Mouse (Mus musculus) limb, embryonic 13.5 days (tissue): ENCODE results near the gene Tmigd1. TPM values are rescaled to one million over a fixed set of nuclear protein-coding genes. Genes with fewer than 3 reads are reported as not detected.

Source experiments
- ATAC-seq: fragments of 200-750 bp; cut with Nextera tagmentation; 2 replicates; pipeline ENCODE4 v1.8.0; 2017; ENCODE audit warnings: low read depth, moderate number of reproducible peaks, moderate TSS enrichment; ENCODE audit not compliant: low FRiP score
- H3K27ac ChIP-seq: fragments of 300-500 bp; sonication (generic); 2 replicates; pipeline ENCODE4 v1.5.1; 2015; ENCODE audit warnings: inconsistent platforms, mild to moderate bottlenecking, moderate library complexity
- H3K27me3 ChIP-seq: fragments of 300-500 bp; sonication (generic); 2 replicates; pipeline ENCODE4 v1.6.1; 2015; ENCODE audit warnings: mild to moderate bottlenecking, inconsistent platforms
- H3K36me3 ChIP-seq: fragments of 300-500 bp; sonication (generic); 2 replicates; pipeline ENCODE4 v1.6.1; 2015; ENCODE audit warnings: inconsistent platforms, mild to moderate bottlenecking, moderate library complexity
- H3K4me1 ChIP-seq: fragments of 300-500 bp; sonication (generic); 2 replicates; pipeline ENCODE4 v1.6.1; 2015; ENCODE audit warnings: inconsistent platforms
- H3K4me2 ChIP-seq: fragments of 300-500 bp; sonication (generic); replicated peaks from 2 replicates; pipeline ENCODE4 v1.6.1; 2015; ENCODE audit warnings: inconsistent platforms, mild to moderate bottlenecking, moderate library complexity
- H3K4me3 ChIP-seq: fragments of 300-500 bp; sonication (generic); 2 replicates; pipeline ENCODE4 v1.5.1; 2015; ENCODE audit warnings: moderate library complexity, mild to moderate bottlenecking, inconsistent platforms
- H3K9ac ChIP-seq: fragments of 300-500 bp; sonication (generic); 2 replicates; pipeline ENCODE4 v1.6.1; 2015; ENCODE audit warnings: mild to moderate bottlenecking, inconsistent platforms
- H3K9me3 ChIP-seq: fragments of 300-500 bp; sonication (generic); 2 replicates; pipeline ENCODE4 v1.6.1; 2016; ENCODE audit warnings: inconsistent platforms
- WGBS: fragments of 180-500 bp; shearing (Covaris S2); methylation state at CpG from one replicate; pipeline ENCODE4 v1.1.7; 2015; 5-methylcytosine and 5-hydroxymethylcytosine counted together
- polyA plus RNA-seq: library from polyadenylated mRNA; unstranded; fragments of >200 nt; fragmentation: Nextera tagmentation; extraction: Ambion mirVana; gene quantifications from 2 replicates; pipeline ENCODE4 v1.2.1, GENCODE M21; 2015

Tmigd1 gene
- polyA plus RNA-seq, 1 experiment from 2014 or later = not detected

GRCm38 (mm10) chr11:76889339-76890164 lies 12.4 kb upstream of the Tmigd1 start:
- Histone ChIP-seq H3K4me3 (no peak overlapping the region), H3K36me3 (no peaks in the 10 kb centered on the region), H3K27ac (no peak overlapping the region), H3K27me3 (no peaks in the 10 kb centered on the region), H3K9ac (no peak overlapping the region), H3K4me2 (no peak overlapping the region), H3K9me3 (no peaks in the 10 kb centered on the region), H3K4me1 (peaks cover 11% of the 10 kb centered on the region)
- 43% methylated on average over 10 of the region's 10 CpGs for WGBS
- ATAC-seq = no peak

DNA sequence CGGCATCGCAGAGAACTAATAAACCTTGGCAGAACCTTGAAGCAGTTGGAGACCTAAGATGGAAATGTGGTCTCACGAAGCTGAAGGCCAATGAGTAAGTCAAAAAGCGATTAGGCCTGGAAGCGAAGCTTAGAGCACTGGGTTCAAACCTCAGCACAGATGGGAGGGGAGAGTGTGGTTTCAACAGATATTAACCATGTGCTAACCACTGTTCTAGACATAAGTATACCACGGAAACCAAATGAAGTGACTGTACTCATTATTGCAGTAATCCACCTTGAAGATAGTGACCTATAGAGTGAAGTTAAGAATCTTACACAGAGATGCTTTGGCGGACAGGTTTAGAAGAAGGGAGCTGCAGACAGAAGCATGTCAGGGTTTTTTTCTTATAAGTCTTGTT lies 10.8 kb upstream of the Tmigd1 start:
- Histone ChIP-seq H3K36me3 (no peaks in the 10 kb centered on the region), H3K4me1 (peaks cover 11% of the 10 kb centered on the region), H3K27ac (no peak overlapping the region), H3K9me3 (no peaks in the 10 kb centered on the region), H3K9ac (no peak overlapping the region), H3K4me3 (no peak overlapping the region), H3K27me3 (no peaks in the 10 kb centered on the region), H3K4me2 (no peak overlapping the region)
- WGBS = 89% methylated on average over 7 of the region's 7 CpGs
- ATAC-seq = no peak

DNA sequence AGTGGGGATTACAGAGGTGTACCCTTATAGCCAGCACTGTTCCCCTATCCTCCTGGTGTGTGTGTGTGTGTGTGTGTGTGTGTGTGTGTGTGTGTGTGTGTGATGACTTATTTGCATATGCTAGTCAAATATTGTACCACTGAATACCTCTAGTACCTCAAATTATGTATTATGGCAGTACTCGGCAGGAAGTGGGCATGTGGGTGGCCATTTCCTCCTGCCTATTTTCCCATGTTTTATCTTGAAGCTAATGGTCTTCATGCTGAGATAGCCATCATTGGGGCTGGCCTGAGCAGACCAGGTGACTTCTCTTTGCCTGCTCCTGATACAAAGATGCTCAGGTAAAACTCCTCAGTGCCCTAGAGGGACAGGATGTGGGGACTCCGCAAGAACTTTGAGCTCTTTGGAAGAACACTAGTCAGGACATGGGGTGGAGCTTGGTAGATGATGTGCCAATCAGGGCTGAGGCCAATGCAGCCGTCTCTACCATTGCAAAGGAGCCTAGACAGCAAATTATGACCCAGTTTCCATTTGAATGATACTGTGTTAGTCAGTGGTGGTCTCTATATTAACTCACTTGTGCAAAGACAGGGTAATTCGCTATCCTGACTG lies 10.1 kb upstream of the Tmigd1 start:
- no peaks in the 10 kb centered on the region for H3K27me3 ChIP-seq
- H3K27ac ChIP-seq = no peak overlapping the region
- H3K4me3 ChIP-seq = no peak overlapping the region
- H3K4me2 ChIP-seq = no peak overlapping the region
- no peak for ATAC-seq
- no peaks in the 10 kb centered on the region for H3K9me3 ChIP-seq
- no peaks in the 10 kb centered on the region for H3K36me3 ChIP-seq
- 76% methylated on average over 4 of the region's 4 CpGs for WGBS
- H3K4me1 ChIP-seq = peaks cover 11% of the 10 kb centered on the region
- no peak overlapping the region for H3K9ac ChIP-seq

DNA sequence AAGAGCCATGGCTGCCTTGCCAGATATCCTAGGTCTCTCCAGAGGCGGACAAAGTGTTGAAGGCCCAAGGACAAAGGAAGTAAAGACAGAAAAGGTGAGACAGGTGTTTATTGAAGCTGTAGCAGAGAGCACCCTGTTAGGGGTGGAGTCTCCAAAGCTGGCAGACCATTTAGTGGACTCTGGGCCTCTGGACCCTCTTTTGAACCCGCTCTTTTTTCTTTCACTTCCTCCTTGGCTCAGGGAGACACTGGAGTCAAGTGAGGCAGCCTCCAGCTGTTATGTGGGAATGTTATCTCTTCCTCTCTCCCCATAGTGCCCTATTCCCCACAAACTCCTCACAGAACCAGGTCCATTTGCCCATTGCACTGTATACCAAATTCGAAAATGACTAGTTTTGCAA lies 9.0 kb upstream of the Tmigd1 start:
- ATAC-seq = no peak
- Histone ChIP-seq H3K4me3 (no peak overlapping the region), H3K4me1 (peaks cover 15% of the 10 kb centered on the region), H3K27me3 (no peaks in the 10 kb centered on the region), H3K9ac (no peak overlapping the region), H3K36me3 (no peaks in the 10 kb centered on the region), H3K9me3 (no peaks in the 10 kb centered on the region), H3K27ac (no peak overlapping the region), H3K4me2 (no peak overlapping the region)
- WGBS = 80% methylated on average over 3 of the region's 3 CpGs

DNA sequence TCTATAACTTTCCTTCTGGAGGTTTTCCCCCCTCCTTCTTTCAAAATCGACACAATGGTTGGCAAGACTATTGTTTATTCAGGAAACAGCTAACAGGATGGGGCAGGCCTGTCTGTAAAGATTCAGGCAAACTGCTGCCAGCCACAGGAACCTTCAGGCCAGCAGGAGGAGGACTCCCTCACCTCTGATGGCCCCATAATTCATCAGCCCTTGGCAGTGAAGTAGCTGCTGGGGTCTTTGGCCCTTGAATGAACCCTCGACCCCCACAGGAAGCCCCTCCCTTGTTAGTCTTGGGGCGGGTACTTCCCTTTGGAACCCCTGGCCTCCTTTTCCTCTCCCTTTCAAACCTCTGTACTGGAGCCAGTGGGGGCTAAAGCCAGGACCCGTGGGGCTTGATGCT lies 8.4 kb upstream of the Tmigd1 start:
- Histone ChIP-seq H3K27me3 (no peaks in the 10 kb centered on the region), H3K9ac (0 out of 2 replicates have a peak overlapping the region, but pooled peaks have one; percentile 13), H3K9me3 (no peaks in the 10 kb centered on the region), H3K4me1 (peaks cover 16% of the 10 kb centered on the region), H3K27ac (no peak overlapping the region), H3K4me2 (0 out of 2 replicates have a peak overlapping the region, but pooled peaks have one; percentile 3), H3K36me3 (no peaks in the 10 kb centered on the region), H3K4me3 (no peak overlapping the region)
- 5% methylated on average over 4 of the region's 4 CpGs for WGBS
- ATAC-seq = no peak

DNA sequence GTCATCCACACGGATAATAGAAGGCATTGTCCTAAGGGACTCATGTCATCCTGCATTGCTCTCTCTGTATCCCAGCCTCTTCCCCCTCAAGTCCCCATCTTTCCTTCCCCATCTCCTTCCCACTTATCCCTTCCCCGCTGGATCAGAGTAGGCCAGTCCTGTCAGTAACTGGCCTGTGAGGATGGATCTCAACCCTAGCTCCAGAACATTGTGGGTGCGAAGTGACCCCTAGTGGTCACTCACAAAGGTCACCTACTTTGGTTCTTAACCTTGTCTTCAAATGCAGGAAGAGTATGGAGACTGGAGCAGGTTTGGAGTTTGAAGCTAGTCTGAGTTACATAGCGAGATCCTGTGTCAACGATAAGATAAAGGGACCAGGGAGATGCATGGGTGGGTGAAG lies 7.7 kb upstream of the Tmigd1 start:
- 0 out of 2 replicates have a peak overlapping the region, but pooled peaks have one; percentile 13 for H3K9ac ChIP-seq
- H3K9me3 ChIP-seq = no peaks in the 10 kb centered on the region
- H3K27me3 ChIP-seq = no peaks in the 10 kb centered on the region
- 31% methylated on average over 5 of the region's 5 CpGs for WGBS
- H3K36me3 ChIP-seq = no peaks in the 10 kb centered on the region
- no peak overlapping the region for H3K4me3 ChIP-seq
- 0 out of 2 replicates have a peak, but pooled peaks have one; percentile 19 for ATAC-seq
- no peak overlapping the region for H3K4me2 ChIP-seq
- H3K27ac ChIP-seq = no peak overlapping the region
- H3K4me1 ChIP-seq = peaks cover 16% of the 10 kb centered on the region

DNA sequence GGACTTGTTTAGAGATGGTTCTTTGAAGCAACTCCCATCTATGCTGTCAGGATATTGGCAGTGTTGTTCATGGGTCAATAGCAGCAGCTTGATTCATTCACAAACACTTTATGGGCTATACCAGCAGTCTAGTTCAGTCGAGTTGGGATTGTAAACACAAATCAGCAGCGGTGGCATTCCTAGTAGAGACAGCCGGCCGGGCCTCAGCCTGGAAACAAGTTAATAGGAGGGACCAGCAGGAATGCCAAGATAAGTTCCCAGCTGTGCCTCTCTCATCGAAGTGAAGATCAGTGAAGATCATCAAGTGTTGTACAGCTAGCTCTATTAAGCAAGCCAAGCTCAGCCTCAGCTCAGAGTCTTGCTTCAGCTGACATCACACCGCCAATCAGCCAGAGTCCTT lies 5.6 kb upstream of the Tmigd1 start:
- Histone ChIP-seq H3K4me1 (peaks cover 16% of the 10 kb centered on the region), H3K4me2 (no peak overlapping the region), H3K27ac (no peak overlapping the region), H3K4me3 (no peak overlapping the region), H3K36me3 (no peaks in the 10 kb centered on the region), H3K27me3 (no peaks in the 10 kb centered on the region), H3K9me3 (no peaks in the 10 kb centered on the region), H3K9ac (no peak overlapping the region)
- ATAC-seq = no peak
- WGBS = 54% methylated on average over 6 of the region's 6 CpGs

DNA sequence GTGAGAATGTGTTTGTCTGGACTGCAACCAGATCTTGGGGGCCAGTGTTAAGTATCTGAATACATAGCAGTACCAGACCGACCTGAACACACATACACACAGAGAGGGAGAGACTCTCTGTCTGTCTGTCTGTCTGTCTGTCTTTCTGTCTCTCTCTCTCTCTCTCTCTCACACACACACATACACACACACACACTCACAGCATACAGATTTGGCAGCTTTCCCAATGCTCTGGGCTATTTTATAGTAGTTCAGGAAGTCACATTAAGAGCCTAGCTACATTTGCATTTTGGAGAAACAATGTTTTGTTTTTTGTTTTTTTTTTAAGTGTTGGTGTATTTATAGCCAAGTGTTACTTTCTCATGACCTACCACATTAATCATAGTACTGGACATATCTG lies 4.8 kb upstream of the Tmigd1 start:
- Histone ChIP-seq H3K4me1 (peaks cover 16% of the 10 kb centered on the region), H3K27me3 (no peaks in the 10 kb centered on the region), H3K4me2 (no peak overlapping the region), H3K36me3 (no peaks in the 10 kb centered on the region), H3K4me3 (no peak overlapping the region), H3K9ac (no peak overlapping the region), H3K9me3 (no peaks in the 10 kb centered on the region), H3K27ac (no peak overlapping the region)
- 69% methylated on average over 1 of the region's 1 CpGs for WGBS
- ATAC-seq = no peak

GRCm38 (mm10) chr11:76897871-76898270 lies 4.1 kb upstream of the Tmigd1 start:
- 51% methylated on average over 3 of the region's 3 CpGs for WGBS
- no peaks in the 10 kb centered on the region for H3K36me3 ChIP-seq

GRCm38 (mm10) chr11:76898751-76899150 lies 3.2 kb upstream of the Tmigd1 start:
- 88% methylated on average over 3 of the region's 3 CpGs for WGBS
- H3K27me3 ChIP-seq = no peaks in the 10 kb centered on the region

More at GRCm38 (mm10) chr11:76897871-76898270, 4.1 kb upstream of the Tmigd1 start:
- ATAC-seq = no peak
- Histone ChIP-seq H3K4me2 (no peak overlapping the region), H3K27me3 (no peaks in the 10 kb centered on the region), H3K4me3 (no peak overlapping the region), H3K9ac (no peak overlapping the region), H3K4me1 (peaks cover 16% of the 10 kb centered on the region), H3K27ac (no peak overlapping the region), H3K9me3 (no peaks in the 10 kb centered on the region)

DNA sequence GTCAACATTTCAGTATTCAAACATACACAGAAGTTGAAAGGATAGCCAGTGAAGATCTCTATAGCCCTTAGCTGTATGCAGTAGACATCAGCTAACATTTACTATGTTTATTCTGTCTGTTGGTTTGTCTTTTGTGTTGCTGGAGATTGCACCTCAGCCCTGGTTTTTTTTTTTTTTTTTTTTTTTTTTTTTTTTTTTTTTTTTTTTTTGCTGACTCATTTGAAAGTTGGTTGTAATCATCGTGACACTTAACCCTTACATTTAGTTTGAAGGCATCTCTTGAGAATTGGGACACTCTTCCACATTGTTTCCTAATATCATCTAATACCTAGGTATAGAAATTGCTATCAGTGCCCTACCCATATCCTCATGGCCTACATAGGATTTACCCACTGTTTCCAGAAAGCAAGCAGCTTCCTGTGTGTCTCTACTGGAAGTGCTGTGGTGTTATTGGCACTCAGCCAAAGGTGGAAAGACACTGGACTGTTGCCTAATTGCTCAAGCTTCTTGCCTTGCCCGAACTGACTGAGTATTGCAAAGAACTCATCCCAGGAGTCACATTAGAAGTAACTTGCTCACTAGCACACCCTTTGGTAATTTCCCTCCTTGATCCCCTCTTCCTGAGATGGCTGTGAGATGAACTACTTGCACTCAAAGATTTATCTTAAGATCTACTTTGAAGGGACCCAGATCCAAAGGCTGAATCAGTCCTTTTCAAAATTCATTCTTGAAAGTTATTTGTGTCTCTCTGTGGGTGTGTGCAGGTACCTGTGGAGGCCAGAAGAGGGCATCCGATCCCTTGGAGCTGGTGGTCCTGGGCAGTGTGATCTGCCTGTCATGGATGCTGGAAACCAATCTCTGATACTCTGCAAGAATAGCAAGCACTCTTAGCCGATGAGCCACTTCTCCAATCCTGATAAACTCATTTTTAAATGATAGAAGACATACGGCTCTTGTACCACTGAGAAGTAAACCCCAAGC lies 1.9 kb upstream of the Tmigd1 start:
- Histone ChIP-seq H3K36me3 (no peaks in the 10 kb centered on the region), H3K4me3 (no peak overlapping the region), H3K4me2 (no peak overlapping the region), H3K27me3 (no peaks in the 10 kb centered on the region), H3K4me1 (peaks cover 9% of the 10 kb centered on the region), H3K9ac (no peak overlapping the region), H3K9me3 (no peaks in the 10 kb centered on the region), H3K27ac (no peak overlapping the region)
- ATAC-seq = no peak
- WGBS = 62% methylated on average over 5 of the region's 5 CpGs

More at GRCm38 (mm10) chr11:76898751-76899150, 3.2 kb upstream of the Tmigd1 start:
- Histone ChIP-seq H3K36me3 (no peaks in the 10 kb centered on the region), H3K4me3 (no peak overlapping the region), H3K9ac (no peak overlapping the region), H3K9me3 (no peaks in the 10 kb centered on the region), H3K27ac (no peak overlapping the region), H3K4me1 (peaks cover 14% of the 10 kb centered on the region), H3K4me2 (no peak overlapping the region)
- no peak for ATAC-seq

GRCm38 (mm10) chr11:76904340-76904739 lies 2.4 kb downstream of the Tmigd1 start:
- Histone ChIP-seq H3K9ac (no peak overlapping the region), H3K4me3 (no peak overlapping the region), H3K9me3 (no peaks in the 10 kb centered on the region), H3K36me3 (no peaks in the 10 kb centered on the region), H3K27ac (no peak overlapping the region), H3K4me1 (peaks cover 5% of the 10 kb centered on the region; the same call in 1 of the 2 replicates), H3K4me2 (no peak overlapping the region), H3K27me3 (no peaks in the 10 kb centered on the region)
- ATAC-seq = no peak
- WGBS = 63% methylated on average over 2 of the region's 2 CpGs
